Mouse (Mus musculus) CH12.LX (cell line): Measurements from ENCODE around the gene Slc25a21. TPM values are rescaled to one million over a fixed set of nuclear protein-coding genes. Genes with fewer than 3 reads are reported as not detected.

Experiments used
- DNase-seq: peaks from one replicate; pipeline ENCODE4 v3.0.0-alpha.2; 2013; ENCODE audit errors: extremely low read depth
- H3K27ac ChIP-seq: 2 replicates; pipeline ENCODE4 v1.5.1; 2012; ENCODE audit warnings: low read depth, mild to moderate bottlenecking, control low read depth, moderate library complexity; ENCODE audit not compliant: insufficient read depth
- H3K27me3 ChIP-seq: replicated peaks from 2 replicates; pipeline ENCODE3; 2012; ENCODE audit warnings: inconsistent platforms
- H3K36me3 ChIP-seq, 2 experiments: replicated peaks in 1 of 2; 2 replicates each; pipeline versions ENCODE3 to v1.6.1; 2012; ENCODE audit warnings: inconsistent platforms in 1 of 2, low read length in 1 of 2, mild to moderate bottlenecking in 1 of 2, mixed read lengths in 1 of 2, moderate library complexity in 1 of 2; ENCODE audit not compliant: control insufficient read depth in 1 of 2, insufficient read depth in 1 of 2
- H3K4me1 ChIP-seq, 2 experiments: 2 replicates each; pipeline ENCODE4 v1.6.1; 2012; ENCODE audit warnings: inconsistent platforms in 1 of 2, moderate library complexity in 1 of 2; ENCODE audit not compliant: insufficient read depth in 2 of 2, control insufficient read depth in 1 of 2
- H3K4me2 ChIP-seq: 2 replicates; pipeline ENCODE4 v1.6.1; 2012; ENCODE audit warnings: low read depth, mild to moderate bottlenecking, control low read depth; ENCODE audit not compliant: poor library complexity, insufficient read depth, severe bottlenecking
- H3K4me3 ChIP-seq, 3 experiments: fragments of 150-350 bp in 1 of 3; sonication (generic) in 1 of 3; replicated peaks in 1 of 3; 2 replicates each; pipeline versions ENCODE3 to v1.5.1; 2011 to 2012; ENCODE audit warnings: low read depth in 2 of 3, low read length in 2 of 3, mild to moderate bottlenecking in 2 of 3, moderate library complexity in 2 of 3, control low read depth in 1 of 3, improper control_type of control experiment in 1 of 3, inconsistent platforms in 1 of 3, mixed read lengths in 1 of 3; ENCODE audit not compliant: poor library complexity in 1 of 3
- H3K79me2 ChIP-seq: replicated peaks from 2 replicates; pipeline ENCODE4 v1.6.1; 2012; ENCODE audit warnings: mild to moderate bottlenecking, moderate library complexity; ENCODE audit not compliant: control insufficient read depth, poor library complexity, insufficient read depth, severe bottlenecking; ENCODE audit errors: extremely low read depth
- H3K9ac ChIP-seq: 2 replicates; pipeline ENCODE4 v1.6.1; 2012; ENCODE audit warnings: low read depth, mild to moderate bottlenecking, control low read depth, moderate library complexity; ENCODE audit not compliant: insufficient read depth
- H3K9me3 ChIP-seq: replicated peaks from 2 replicates; pipeline ENCODE3; 2012; ENCODE audit warnings: low read length, inconsistent platforms, mixed read lengths
- CHD1 ChIP-seq: IDR thresholded peaks from 2 replicates; pipeline ENCODE4 v1.6.1; 2012; ENCODE audit warnings: low read depth, low read length, improper control_type of control experiment, inconsistent platforms
- CTCF ChIP-seq, 2 experiments: IDR thresholded peaks in 1 of 2; conservative IDR thresholded peaks in 1 of 2; 2 replicates each; pipeline ENCODE4 v1.5.1; 2011 to 2012; ENCODE audit warnings: low read depth in 2 of 2, low read length in 2 of 2, improper control_type of control experiment in 1 of 2, inconsistent platforms in 1 of 2, mild to moderate bottlenecking in 1 of 2, moderate library complexity in 1 of 2
- E2F4 ChIP-seq: IDR thresholded peaks from 2 replicates; pipeline ENCODE4 v1.6.1; 2011; ENCODE audit warnings: low read depth, low read length, improper control_type of control experiment; ENCODE audit not compliant: insufficient replicate concordance
- ELF1 ChIP-seq: IDR thresholded peaks from 2 replicates; pipeline ENCODE4 v1.6.1; 2014; ENCODE audit warnings: low read depth, mild to moderate bottlenecking, inconsistent platforms, low read length, improper control_type of control experiment
- EP300 ChIP-seq: IDR thresholded peaks from 2 replicates; pipeline ENCODE4 v1.6.1; 2011; ENCODE audit warnings: low read length, improper control_type of control experiment
- ETS1 ChIP-seq: conservative IDR thresholded peaks from 2 replicates; pipeline ENCODE4 v1.6.1; 2012; ENCODE audit warnings: low read depth, mild to moderate bottlenecking, inconsistent platforms, low read length, improper control_type of control experiment, moderate library complexity
- GABPA ChIP-seq: IDR thresholded peaks from 2 replicates; pipeline ENCODE4 v1.6.1; 2012; ENCODE audit warnings: low read depth, low read length, improper control_type of control experiment, inconsistent platforms; ENCODE audit not compliant: insufficient replicate concordance
- HCFC1 ChIP-seq: IDR thresholded peaks from 2 replicates; pipeline ENCODE4 v1.6.1; 2012; ENCODE audit warnings: low read depth, mild to moderate bottlenecking, inconsistent platforms, low read length, improper control_type of control experiment
- IRF4 ChIP-seq: IDR thresholded peaks from 2 replicates; pipeline ENCODE4 v1.6.1; 2014; ENCODE audit warnings: low read depth, mild to moderate bottlenecking, inconsistent platforms, low read length, improper control_type of control experiment
- JUND ChIP-seq: conservative IDR thresholded peaks from 2 replicates; pipeline ENCODE4 v1.6.1; 2011; ENCODE audit warnings: low read depth, low read length, improper control_type of control experiment
- KAT2A ChIP-seq: IDR thresholded peaks from 2 replicates; pipeline ENCODE4 v1.6.1; 2012; ENCODE audit warnings: low read length, improper control_type of control experiment, inconsistent platforms; ENCODE audit not compliant: insufficient replicate concordance
- MAFK ChIP-seq: IDR thresholded peaks from 2 replicates; pipeline ENCODE4 v1.6.1; 2011; ENCODE audit warnings: low read length, improper control_type of control experiment; ENCODE audit not compliant: insufficient replicate concordance
- MAX ChIP-seq: IDR thresholded peaks from 2 replicates; pipeline ENCODE4 v1.6.1; 2011; ENCODE audit warnings: low read length, improper control_type of control experiment
- MXI1 ChIP-seq: IDR thresholded peaks from 2 replicates; pipeline ENCODE4 v1.6.1; 2011; ENCODE audit warnings: mild to moderate bottlenecking, low read depth, low read length, improper control_type of control experiment
- NELFE ChIP-seq: IDR thresholded peaks from 2 replicates; pipeline ENCODE4 v1.6.1; 2011; ENCODE audit warnings: low read depth, low read length, improper control_type of control experiment
- NRF1 ChIP-seq: IDR thresholded peaks from 2 replicates; pipeline ENCODE4 v1.6.1; 2014; ENCODE audit warnings: low read depth, mild to moderate bottlenecking, inconsistent platforms, low read length, improper control_type of control experiment, moderate library complexity
- PAX5 ChIP-seq: IDR thresholded peaks from 2 replicates; pipeline ENCODE4 v1.6.1; 2012; ENCODE audit warnings: low read length, inconsistent platforms, mixed read lengths
- POLR2AphosphoS2 ChIP-seq: IDR thresholded peaks from 2 replicates; pipeline ENCODE4 v1.6.1; 2011; ENCODE audit warnings: low read depth, low read length, improper control_type of control experiment
- RCOR1 ChIP-seq: conservative IDR thresholded peaks from 2 replicates; pipeline ENCODE4 v1.6.1; 2012; ENCODE audit warnings: low read depth, mild to moderate bottlenecking, inconsistent platforms, low read length, improper control_type of control experiment
- SIN3A ChIP-seq: IDR thresholded peaks from 2 replicates; pipeline ENCODE4 v1.6.1; 2012; ENCODE audit warnings: low read length, improper control_type of control experiment, inconsistent platforms
- SMC3 ChIP-seq: IDR thresholded peaks from 2 replicates; pipeline ENCODE4 v1.6.1; 2011; ENCODE audit warnings: low read depth, low read length, improper control_type of control experiment
- UBTF ChIP-seq: IDR thresholded peaks from 2 replicates; pipeline ENCODE4 v1.6.1; 2012; ENCODE audit warnings: low read depth, mild to moderate bottlenecking, inconsistent platforms, low read length, improper control_type of control experiment, moderate library complexity
- USF1 ChIP-seq: IDR thresholded peaks from 2 replicates; pipeline ENCODE4 v1.6.1; 2014; ENCODE audit warnings: low read depth, mild to moderate bottlenecking, inconsistent platforms, low read length, improper control_type of control experiment
- ZC3H11A ChIP-seq: IDR thresholded peaks from 2 replicates; pipeline ENCODE4 v1.6.1; 2012; ENCODE audit warnings: low read depth, mild to moderate bottlenecking, inconsistent platforms, low read length, improper control_type of control experiment
- ZMIZ1 ChIP-seq: IDR thresholded peaks from 2 replicates; pipeline ENCODE4 v1.6.1; 2012; ENCODE audit warnings: low read depth, mild to moderate bottlenecking, inconsistent platforms, low read length, improper control_type of control experiment
- dilution Hi-C: fragments of 300-500 bp; cut with MboI; formaldehyde crosslinking; loops from 2 replicates; pipeline ENCODE4 v1.14.3; 2020; ENCODE audit warnings: low sequenced_read_pairs; ENCODE audit not compliant: extremely low pct_unique_long_range_greater_than_20kb, extremely low pct_ligation_motif_present
- in situ Hi-C: fragments of 300-500 bp; cut with MboI; formaldehyde crosslinking; loops from 3 replicates; pipeline ENCODE4 v1.14.3; 2019; ENCODE audit warnings: low sequenced_read_pairs, low pct_ligation_motif_present, low pct_unique_long_range_greater_than_20kb, mixed read lengths
- polyA plus RNA-seq: library from polyadenylated mRNA; unstranded; fragments of >175 nt; gene quantifications from 2 replicates; pipeline ENCODE4 v1.2.1, GENCODE M21; 2012; ENCODE audit warnings: low read depth; ENCODE audit not compliant: insufficient read length
- total RNA-seq, 2 experiments: library from RNA; depleted of rRNA; stranded (reverse); fragments of 300-350 nt in 1 of 2; fragments of >200 nt in 1 of 2; gene quantifications; 2 replicates each; pipeline ENCODE4 v1.2.3; 2012 to 2014

Gene Slc25a21
- total and polyA plus RNA-seq, 3 experiments: not detected

DNA sequence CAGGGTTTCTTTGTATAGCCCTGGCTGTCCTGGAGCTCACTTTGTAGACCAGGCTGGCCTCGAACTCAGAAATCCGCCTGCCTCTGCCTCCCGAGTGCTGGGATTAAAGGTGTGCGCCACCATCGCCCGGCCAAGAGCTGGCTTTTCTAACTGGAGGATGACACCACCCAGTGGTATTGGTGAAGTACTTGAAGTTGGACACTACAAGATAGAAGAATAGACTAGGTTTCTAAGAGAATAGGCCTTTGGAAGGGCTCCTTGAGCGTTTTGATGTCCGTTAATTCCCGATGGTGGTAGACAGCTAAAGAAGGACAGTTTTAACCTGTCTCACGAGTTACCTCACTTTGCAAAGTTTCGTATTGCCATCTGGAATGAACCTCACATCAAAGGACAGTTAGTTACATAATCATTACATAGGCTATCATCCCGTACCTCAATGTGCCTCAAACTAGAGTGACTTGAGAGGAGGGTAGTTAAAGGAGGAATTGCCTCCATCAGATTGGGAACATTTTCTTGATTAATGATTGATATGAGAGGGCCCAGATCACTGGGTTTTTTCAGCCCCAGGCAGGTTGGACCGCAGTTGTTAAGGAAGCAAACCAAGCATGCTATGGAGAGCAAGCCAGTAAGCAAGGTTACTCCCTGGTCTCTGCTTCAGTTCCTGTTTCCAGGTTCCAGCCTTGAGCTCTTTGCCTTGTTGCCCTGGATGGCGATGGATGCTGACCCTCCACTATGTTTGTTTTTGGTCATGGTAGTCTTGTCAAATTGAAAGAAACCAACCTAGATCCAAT, 34.0 kb upstream of the Slc25a21 start:
- Histone ChIP-seq H3K4me2 (peak overlapping the region; percentile 82), H3K27ac (peak overlapping the region; percentile 28; the same call in 1 of the 2 replicates), H3K4me1 (peaks cover 3 to 16% of the 10 kb centered on the region in 2 experiments; a peak in 3 of 4 replicates), H3K4me3 (peak overlapping the region; percentile 79 to 93 (median 90)), H3K79me2 (peaks cover 40% of the 10 kb centered on the region), H3K27me3 (no peaks in the 10 kb centered on the region), H3K36me3 (peaks cover 0 to 12% of the 10 kb centered on the region in 2 experiments), H3K9me3 (no peaks in the 10 kb centered on the region), H3K9ac (peak overlapping the region; percentile 82)
- DNase-seq: peak; percentile 62
- no peak for TF ChIP-seq PAX5
- TF ChIP-seq KAT2A: no peak
- no peak for TF ChIP-seq UBTF
- peak; percentile 22; the same call in 1 of the 2 replicates for TF ChIP-seq MXI1
- TF ChIP-seq MAX: no peak
- no peak for TF ChIP-seq ZC3H11A
- no peak for TF ChIP-seq ZMIZ1
- TF ChIP-seq CTCF (conservative IDR thresholded peaks at IDR 0.05 in 1 of 2, IDR thresholded peaks at IDR 0.05 in 1 of 2; ENCODE audit: low read depth in 2 of 2, low read length in 2 of 2): peak in 1 of 2 experiments; percentile 51; a peak in 2 of 4 replicates
- TF ChIP-seq EP300: no peak
- no peak for TF ChIP-seq E2F4
- TF ChIP-seq SMC3: no peak
- no peak for TF ChIP-seq GABPA
- TF ChIP-seq ELF1: no peak
- no peak for TF ChIP-seq CHD1
- no peak for TF ChIP-seq MAFK
- TF ChIP-seq SIN3A: peak; percentile 33; the same call in 1 of the 2 replicates
- TF ChIP-seq USF1: no peak
- no peak for TF ChIP-seq HCFC1
- no peak for TF ChIP-seq RCOR1
- TF ChIP-seq ETS1: no peak
- TF ChIP-seq NELFE: no peak
- no peak for TF ChIP-seq IRF4
- TF ChIP-seq POLR2AphosphoS2: no peak
- TF ChIP-seq NRF1: no peak
- TF ChIP-seq JUND: no peak
- in situ Hi-C loops (no loop called here), dilution Hi-C loops (no loop called here)
